ENCODE assay signal across 9 mouse cellular contexts in the genomic region with DNA sequence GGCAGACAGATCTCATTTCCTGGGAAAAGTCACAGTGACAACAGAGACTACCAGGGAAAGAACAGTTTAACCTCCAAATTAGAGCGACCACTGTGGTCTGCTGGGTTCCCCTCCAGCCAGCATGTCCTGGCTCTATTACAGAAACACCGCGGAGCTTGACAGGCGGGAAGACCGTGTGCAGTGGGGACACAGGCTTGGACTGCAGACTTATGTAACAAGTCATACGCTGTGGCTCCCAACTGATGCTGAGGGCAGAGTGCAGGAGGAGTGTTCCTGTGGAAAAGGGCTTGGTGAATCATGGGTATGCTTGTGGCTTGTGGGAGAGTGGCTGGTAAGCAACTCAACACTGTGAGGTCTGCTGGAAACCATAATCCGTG.
A peak's percentile ranks its signal among the peaks of the same experiment; 100 is the strongest.
DNase-seq lines count a peak whose midpoint lies in the region; ATAC-seq and TF ChIP-seq lines count a peak whose summit lies in the region.
"Had no signal": no experiment of that assay in that cellular context is flagged by ENCODE, and none has a peak within 500 bp of the region (broad histone marks: within the 10 kb centered on the region; RNA-seq: fewer than 3 reads in every experiment).

No protein-coding gene starts in this region.

- no peak overlapping the region for H3K4me2 ChIP-seq in lung, postnatal 0 days (replicated peaks; ENCODE audit: low read depth, low read length)
- H3K4me2 ChIP-seq in embryonic facial prominence, embryonic 14.5 days (ENCODE audit: low read depth, low read length): 0 out of 2 replicates have a peak overlapping the region, but pooled peaks have one; percentile 1
- H3K4me2 ChIP-seq in stomach, embryonic 14.5 days (replicated peaks; ENCODE audit: low read depth, low read length): no peak overlapping the region
- no peak overlapping the region for H3K4me2 ChIP-seq in liver, embryonic 11.5 days

- peak; percentile 54 for ATAC-seq in lung, postnatal 0 days
- ATAC-seq in embryonic facial prominence, embryonic 14.5 days (ENCODE audit: low read depth): peak; percentile 48
- ATAC-seq in stomach, embryonic 14.5 days (ENCODE audit: insufficient number of reproducible peaks, insufficient read depth, low FRiP score, low read depth): peak; percentile 63
- ATAC-seq in liver, embryonic 11.5 days (replicated peaks; ENCODE audit: low FRiP score): no peak

- H3K27ac ChIP-seq in lung, postnatal 0 days (ENCODE audit: low read length): no peak overlapping the region
- peak overlapping the region; percentile 88 for H3K27ac ChIP-seq in embryonic facial prominence, embryonic 14.5 days (replicated peaks; ENCODE audit: low read depth, low read length)
- peak overlapping the region; percentile 66 for H3K27ac ChIP-seq in stomach, embryonic 14.5 days (ENCODE audit: low read length)
- no peak overlapping the region for H3K27ac ChIP-seq in liver, embryonic 11.5 days (ENCODE audit: low read depth, low read length)

- H3K27me3 ChIP-seq in lung, postnatal 0 days (replicated peaks; ENCODE audit: insufficient read depth, low read length): no peaks in the 10 kb centered on the region
- no peaks in the 10 kb centered on the region for H3K27me3 ChIP-seq in embryonic facial prominence, embryonic 14.5 days (replicated peaks; ENCODE audit: control insufficient read depth, insufficient read depth, low read length)
- H3K27me3 ChIP-seq in stomach, embryonic 14.5 days (ENCODE audit: control insufficient read depth, insufficient read depth, low read length): no peaks in the 10 kb centered on the region
- H3K27me3 ChIP-seq in liver, embryonic 11.5 days (replicated peaks; ENCODE audit: control insufficient read depth, insufficient read depth, low read length): no peaks in the 10 kb centered on the region

- DNase-seq in lung, postnatal 0 days (ENCODE audit: low spot score): peak; percentile 31
- no peak for DNase-seq in lung, adult 2 months
- DNase-seq in embryonic facial prominence, embryonic 14.5 days (ENCODE audit: low spot score): peak; percentile 72
- peak; percentile 79 for DNase-seq in kidney, adult 9 months
- DNase-seq in urinary bladder, postnatal 25 days (ENCODE audit: low spot score): no peak
- DNase-seq in layer of hippocampus, adult 8-10 months (ENCODE audit: low spot score in 2 of 2): no peak
- DNase-seq in liver, embryonic 11.5 days (ENCODE audit: low spot score): no peak

- no peak overlapping the region for H3K4me3 ChIP-seq in lung, postnatal 0 days (ENCODE audit: low read depth, low read length)
- no peak overlapping the region for H3K4me3 ChIP-seq in lung, adult 2 months (replicated peaks; ENCODE audit: extremely low read depth, low read depth, low read length)
- H3K4me3 ChIP-seq in embryonic facial prominence, embryonic 14.5 days (ENCODE audit: low read depth, low read length): no peak overlapping the region
- no peak overlapping the region for H3K4me3 ChIP-seq in stomach, embryonic 14.5 days (ENCODE audit: low read depth, low read length)
- no peak overlapping the region for H3K4me3 ChIP-seq in liver, embryonic 11.5 days (ENCODE audit: low read depth, low read length)
- H3K4me3 ChIP-seq: megakaryocyte, embryonic 14.5 days had no signal

- H3K36me3 ChIP-seq in lung, postnatal 0 days (ENCODE audit: insufficient read depth, low read length): no peaks in the 10 kb centered on the region
- H3K36me3 ChIP-seq in embryonic facial prominence, embryonic 14.5 days (ENCODE audit: control insufficient read depth, insufficient read depth, low read length): no peaks in the 10 kb centered on the region
- no peaks in the 10 kb centered on the region for H3K36me3 ChIP-seq in stomach, embryonic 14.5 days (ENCODE audit: control insufficient read depth, insufficient read depth, low read length)
- H3K36me3 ChIP-seq in liver, embryonic 11.5 days (ENCODE audit: control insufficient read depth, insufficient read depth, low read length): no peaks in the 10 kb centered on the region

- TF ChIP-seq POLR2A in lung, adult 2 months (IDR thresholded peaks at IDR 0.05; ENCODE audit: borderline replicate concordance, extremely low read depth, low read depth, low read length): no peak

- no peaks in the 10 kb centered on the region for H3K9me3 ChIP-seq in lung, postnatal 0 days (ENCODE audit: low read length)
- no peaks in the 10 kb centered on the region for H3K9me3 ChIP-seq in embryonic facial prominence, embryonic 14.5 days (ENCODE audit: control insufficient read depth, low read length)
- no peaks in the 10 kb centered on the region for H3K9me3 ChIP-seq in stomach, embryonic 14.5 days (ENCODE audit: control insufficient read depth, low read depth, low read length)
- H3K9me3 ChIP-seq in liver, embryonic 11.5 days (ENCODE audit: control insufficient read depth, low read length): no peaks in the 10 kb centered on the region
- H3K9me3 ChIP-seq: megakaryocyte, embryonic 14.5 days had no signal

- no peak for TF ChIP-seq EP300 in lung, postnatal 0 days (IDR thresholded peaks at IDR 0.05)

- H3K4me1 ChIP-seq in lung, postnatal 0 days (ENCODE audit: insufficient read depth, low read depth, low read length): no peaks in the 10 kb centered on the region
- no peaks in the 10 kb centered on the region for H3K4me1 ChIP-seq in lung, adult 2 months (ENCODE audit: control insufficient read depth, insufficient read depth, low read length)
- H3K4me1 ChIP-seq in embryonic facial prominence, embryonic 14.5 days (ENCODE audit: control insufficient read depth, insufficient read depth, low read length): peaks cover 27% of the 10 kb centered on the region
- H3K4me1 ChIP-seq in stomach, embryonic 14.5 days (ENCODE audit: control insufficient read depth, insufficient read depth, low read length): peaks cover 11% of the 10 kb centered on the region; the same call in 1 of the 2 replicates
- H3K4me1 ChIP-seq in liver, embryonic 11.5 days (replicated peaks; ENCODE audit: control insufficient read depth, insufficient read depth, low read length): no peaks in the 10 kb centered on the region
- H3K4me1 ChIP-seq: megakaryocyte, embryonic 14.5 days had no signal

- no peak for TF ChIP-seq CTCF in lung, postnatal 0 days (IDR thresholded peaks at IDR 0.05)
- TF ChIP-seq CTCF in lung, adult 2 months (IDR thresholded peaks at IDR 0.05; ENCODE audit: insufficient read depth, low read length): no peak

- H3K9ac ChIP-seq in lung, postnatal 0 days (replicated peaks; ENCODE audit: low read depth): no peak overlapping the region
- H3K9ac ChIP-seq in embryonic facial prominence, embryonic 14.5 days (ENCODE audit: low read depth, low read length): no peak overlapping the region
- no peak overlapping the region for H3K9ac ChIP-seq in stomach, embryonic 14.5 days (replicated peaks; ENCODE audit: low read depth, low read length)
- H3K9ac ChIP-seq in liver, embryonic 11.5 days (ENCODE audit: low read depth, low read length): no peak overlapping the region

- WGBS in lung, postnatal 0 days: 60% methylated on average over 7 of the region's 7 CpGs
- 66% methylated on average over 7 of the region's 7 CpGs for WGBS in lung, adult 2 months
- 46% methylated on average over 7 of the region's 7 CpGs for WGBS in embryonic facial prominence, embryonic 14.5 days
- WGBS in stomach, embryonic 14.5 days: 64% methylated on average over 7 of the region's 7 CpGs
- WGBS in liver, embryonic 11.5 days: 70% methylated on average over 7 of the region's 7 CpGs

Comparison
In these comparisons a context has a peak if more than half of its experiments do, and no peak if none do; other contexts are left out.
1. DNase-seq: peak in lung, postnatal 0 days (single experiment), embryonic facial prominence, embryonic 14.5 days (single experiment) and kidney, adult 9 months (single experiment); none in lung, adult 2 months (single experiment), urinary bladder, postnatal 25 days (single experiment), layer of hippocampus, adult 8-10 months (0 of 2) and liver, embryonic 11.5 days (single experiment).
2. H3K27ac ChIP-seq: peak in embryonic facial prominence, embryonic 14.5 days (single experiment) and stomach, embryonic 14.5 days (single experiment); none in lung, postnatal 0 days (single experiment) and liver, embryonic 11.5 days (single experiment).